Mouse (Mus musculus) CH12F3 (cell line): Measurements from ENCODE around the gene Cdkl4.

Source experiments
- in situ Hi-C: fragments of 300-500 bp; cut with MboI; formaldehyde crosslinking; loops from 2 replicates; pipeline ENCODE4 v1.14.3; 2020; ENCODE audit warnings: low sequenced_read_pairs

Gene Cdkl4

GRCm38 (mm10) chr17:80492274-80492673, 85.3 kb downstream of the Cdkl4 start:
- in situ Hi-C loops = no loop called here

- in situ Hi-C loops = no loop called here
These were observed 87.4 kb downstream of the Cdkl4 start for GRCm38 (mm10) chr17:80490166-80490565.

- in situ Hi-C loops = no loop called here
These were observed 88.7 kb downstream of the Cdkl4 start for GRCm38 (mm10) chr17:80488918-80489317.

- in situ Hi-C loops = no loop called here
These were observed 92.5 kb downstream of the Cdkl4 start for GRCm38 (mm10) chr17:80485160-80485559.

GRCm38 (mm10) chr17:80480855-80481224, 96.8 kb downstream of the Cdkl4 start:
- in situ Hi-C loops = loop anchor here (5.0 kb wide), 1 partner anchor 76 kb away; no protein-coding TSS in a partner anchor

- in situ Hi-C loops = loop anchor here (5.0 kb wide), 1 partner anchor 77 kb away; no protein-coding TSS in a partner anchor
These were observed 97.4 kb downstream of the Cdkl4 start, which contains the start of gene Sos1 for GRCm38 (mm10) chr17:80480031-80480854. Sos1 (minus strand) TSS chr17:80480453.

GRCm38 (mm10) chr17:80479295-80480030, 98.2 kb downstream of the Cdkl4 start:
- in situ Hi-C loops = loop anchor here (5.0 kb wide), 1 partner anchor 78 kb away; no protein-coding TSS in a partner anchor

GRCm38 (mm10) chr17:80477679-80478078, 99.9 kb downstream of the Cdkl4 start:
- in situ Hi-C loops = no loop called here

GRCm38 (mm10) chr17:80476496-80476895, 101.1 kb downstream of the Cdkl4 start:
- in situ Hi-C loops = no loop called here
